Mouse (Mus musculus): Measurements from ENCODE around the gene Tspan11. TPM values are rescaled to one million over a fixed set of nuclear protein-coding genes. Genes with fewer than 3 reads are reported as not detected.
A peak's percentile ranks its signal among the peaks of the same experiment; 100 is the strongest.

The Tspan11 gene
- polyA plus RNA-seq, 1 experiment from 2014 or later = 7.6 TPM

DNA sequence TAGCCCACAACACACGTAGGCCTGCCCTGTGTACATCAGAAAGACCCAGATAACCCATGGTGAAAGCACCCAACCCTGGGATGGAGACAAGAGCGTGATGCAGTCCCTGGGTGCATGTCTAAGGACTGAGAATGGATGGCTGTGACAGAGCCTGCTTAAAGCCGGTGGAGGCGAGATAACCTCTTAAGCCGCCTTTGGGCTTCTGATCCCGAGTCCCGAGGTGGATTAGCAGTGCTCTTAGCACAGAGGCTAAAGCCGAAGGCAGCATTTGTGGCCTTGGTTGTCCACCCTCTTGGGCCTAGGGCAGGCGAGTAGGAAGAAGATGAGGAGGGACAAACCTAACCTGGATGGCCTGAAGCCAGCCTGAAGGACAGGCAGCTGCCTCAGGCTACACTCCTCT is 61.3 kb downstream of the Tspan11 start:
- ATAC-seq (replicated peaks; ENCODE audit: low FRiP score) = no peak
- H3K4me2 ChIP-seq = no peak overlapping the region
- no peaks in the 10 kb centered on the region for H3K36me3 ChIP-seq
- 92% methylated on average over 9 of the region's 9 CpGs for WGBS
- H3K27me3 ChIP-seq = no peaks in the 10 kb centered on the region
- H3K27ac ChIP-seq = no peak overlapping the region
- no peaks in the 10 kb centered on the region for H3K9me3 ChIP-seq (replicated peaks)
- H3K4me3 ChIP-seq (replicated peaks) = no peak overlapping the region
- no peaks in the 10 kb centered on the region for H3K4me1 ChIP-seq
- no peak overlapping the region for H3K9ac ChIP-seq

DNA sequence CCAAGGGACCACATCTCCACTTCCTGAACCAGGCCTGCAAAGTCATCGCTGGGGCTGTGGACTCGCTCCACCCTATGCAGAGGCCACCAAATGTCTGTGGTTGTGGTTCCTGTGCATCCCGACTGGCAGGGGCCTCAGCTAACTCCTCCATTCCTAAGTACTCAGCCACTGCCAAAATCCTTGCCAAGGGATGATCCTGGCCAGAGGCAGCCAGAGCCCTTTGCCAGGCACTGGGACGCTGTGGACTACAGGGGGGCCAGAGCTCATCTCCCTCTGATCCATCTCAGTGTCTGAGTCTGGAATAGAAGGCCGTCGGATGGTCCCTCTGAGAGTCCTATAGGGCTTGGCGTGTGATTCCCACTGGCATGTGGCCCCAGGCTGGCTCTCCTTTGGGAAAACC is 62.5 kb downstream of the Tspan11 start:
- H3K4me2 ChIP-seq = no peak overlapping the region
- no peak overlapping the region for H3K4me3 ChIP-seq (replicated peaks)
- no peaks in the 10 kb centered on the region for H3K4me1 ChIP-seq
- H3K36me3 ChIP-seq = no peaks in the 10 kb centered on the region
- 92% methylated on average over 7 of the region's 7 CpGs for WGBS
- no peak for ATAC-seq (replicated peaks; ENCODE audit: low FRiP score)
- H3K27me3 ChIP-seq = no peaks in the 10 kb centered on the region
- no peak overlapping the region for H3K27ac ChIP-seq
- H3K9me3 ChIP-seq (replicated peaks) = no peaks in the 10 kb centered on the region
- H3K9ac ChIP-seq = no peak overlapping the region

DNA sequence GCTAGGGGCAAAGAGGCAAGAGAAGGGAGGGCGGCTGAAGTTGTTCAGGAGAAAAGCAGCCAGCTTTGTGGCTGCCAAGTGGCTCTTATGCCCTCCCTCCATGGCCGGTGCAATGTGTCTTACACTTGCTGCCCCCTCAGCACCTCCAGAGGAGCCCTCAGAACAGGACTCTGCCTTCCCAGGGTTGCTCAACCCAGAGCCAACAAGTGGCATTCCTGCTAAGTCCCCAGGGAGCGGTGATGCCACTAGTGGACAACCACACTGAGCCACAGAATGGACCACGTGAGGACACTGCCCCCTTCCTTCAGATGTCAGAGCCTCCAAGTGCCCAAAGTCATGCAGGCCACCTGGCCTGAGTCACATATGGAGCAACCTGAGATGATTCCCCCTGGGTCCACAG is 65.7 kb downstream of the Tspan11 start:
- no peak overlapping the region for H3K27ac ChIP-seq
- no peaks in the 10 kb centered on the region for H3K9me3 ChIP-seq (replicated peaks)
- no peak overlapping the region for H3K9ac ChIP-seq
- H3K36me3 ChIP-seq = no peaks in the 10 kb centered on the region
- no peak overlapping the region for H3K4me3 ChIP-seq (replicated peaks)
- H3K4me1 ChIP-seq = no peaks in the 10 kb centered on the region
- 85% methylated on average over 4 of the region's 4 CpGs for WGBS
- ATAC-seq (replicated peaks; ENCODE audit: low FRiP score) = no peak
- no peaks in the 10 kb centered on the region for H3K27me3 ChIP-seq
- no peak overlapping the region for H3K4me2 ChIP-seq

DNA sequence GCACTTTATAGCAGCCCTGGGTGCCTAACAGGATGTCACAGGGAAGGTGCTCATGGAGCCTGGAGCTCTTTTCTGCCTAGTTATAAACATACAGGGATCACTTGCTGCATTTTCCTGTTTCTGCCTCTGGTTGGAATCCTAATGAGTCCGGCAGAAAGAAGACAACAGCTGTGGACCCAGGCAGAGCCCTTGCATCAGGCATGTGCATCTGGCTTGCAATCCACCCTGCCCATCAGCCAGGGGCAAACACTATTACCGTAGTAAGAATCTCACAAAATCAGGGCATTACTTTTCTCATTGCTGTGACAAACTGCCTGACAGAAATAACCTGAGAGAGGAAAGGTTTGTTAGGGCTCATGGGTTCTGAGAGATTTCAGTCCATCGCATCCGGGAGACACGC is 68.8 kb downstream of the Tspan11 start:
- Histone ChIP-seq H3K36me3 (no peaks in the 10 kb centered on the region), H3K9ac (no peak overlapping the region), H3K9me3 (replicated peaks) (no peaks in the 10 kb centered on the region), H3K27me3 (no peaks in the 10 kb centered on the region), H3K27ac (no peak overlapping the region), H3K4me2 (no peak overlapping the region), H3K4me1 (no peaks in the 10 kb centered on the region), H3K4me3 (replicated peaks) (no peak overlapping the region)
- no peak for ATAC-seq (replicated peaks; ENCODE audit: low FRiP score)
- 79% methylated on average over 5 of the region's 5 CpGs for WGBS

DNA sequence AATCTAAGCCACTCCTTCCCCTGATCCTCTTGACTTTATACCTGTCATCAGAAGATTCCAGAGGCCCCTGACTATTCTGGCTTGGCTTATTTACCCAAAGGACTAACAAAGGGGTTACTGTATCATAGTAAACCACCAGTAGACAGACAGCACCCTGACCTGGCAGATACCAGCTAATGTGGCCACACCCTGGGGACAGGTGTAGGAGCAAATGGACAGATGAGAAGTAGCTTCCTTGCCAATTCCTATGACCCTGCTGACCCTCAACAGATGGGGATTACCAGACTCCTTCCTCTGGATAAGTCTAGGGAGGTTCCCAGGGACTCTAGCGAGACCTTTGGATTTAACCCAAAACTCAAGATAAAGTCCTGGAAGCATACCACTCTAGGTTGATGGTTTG is 72.8 kb downstream of the Tspan11 start:
- H3K27ac ChIP-seq = no peak overlapping the region
- no peak overlapping the region for H3K4me2 ChIP-seq
- no peaks in the 10 kb centered on the region for H3K9me3 ChIP-seq (replicated peaks)
- peaks cover 33% of the 10 kb centered on the region for H3K36me3 ChIP-seq
- H3K9ac ChIP-seq = no peak overlapping the region
- ATAC-seq (replicated peaks; ENCODE audit: low FRiP score) = no peak
- 85% methylated on average over 1 of the region's 1 CpGs for WGBS
- no peaks in the 10 kb centered on the region for H3K4me1 ChIP-seq
- H3K4me3 ChIP-seq (replicated peaks) = no peak overlapping the region
- no peaks in the 10 kb centered on the region for H3K27me3 ChIP-seq

DNA sequence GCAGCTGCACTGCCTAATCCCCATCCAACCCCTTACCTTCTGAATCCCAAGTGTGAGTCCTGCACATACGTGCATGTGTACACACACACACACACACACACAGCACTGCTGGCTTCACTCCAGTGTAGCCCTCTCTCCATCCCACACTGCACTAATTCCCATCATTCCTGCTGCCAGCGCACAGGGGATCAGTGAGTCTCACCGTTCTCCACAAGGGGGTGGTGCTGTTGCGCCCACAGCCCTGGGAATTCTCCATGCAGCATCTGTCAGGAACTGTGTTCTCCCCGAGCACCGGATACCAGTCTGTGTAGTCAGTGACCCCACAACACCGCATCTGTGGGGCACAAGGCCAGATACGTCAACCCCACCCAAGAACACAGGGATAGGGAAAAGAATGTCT is 78.1 kb downstream of the Tspan11 start:
- Histone ChIP-seq H3K27ac (no peak overlapping the region), H3K9ac (no peak overlapping the region), H3K4me3 (replicated peaks) (no peak overlapping the region), H3K27me3 (no peaks in the 10 kb centered on the region), H3K9me3 (replicated peaks) (no peaks in the 10 kb centered on the region), H3K36me3 (peaks cover 51% of the 10 kb centered on the region), H3K4me2 (no peak overlapping the region), H3K4me1 (peaks cover 13% of the 10 kb centered on the region)
- 53% methylated on average over 8 of the region's 8 CpGs for WGBS
- no peak for ATAC-seq (replicated peaks; ENCODE audit: low FRiP score)

DNA sequence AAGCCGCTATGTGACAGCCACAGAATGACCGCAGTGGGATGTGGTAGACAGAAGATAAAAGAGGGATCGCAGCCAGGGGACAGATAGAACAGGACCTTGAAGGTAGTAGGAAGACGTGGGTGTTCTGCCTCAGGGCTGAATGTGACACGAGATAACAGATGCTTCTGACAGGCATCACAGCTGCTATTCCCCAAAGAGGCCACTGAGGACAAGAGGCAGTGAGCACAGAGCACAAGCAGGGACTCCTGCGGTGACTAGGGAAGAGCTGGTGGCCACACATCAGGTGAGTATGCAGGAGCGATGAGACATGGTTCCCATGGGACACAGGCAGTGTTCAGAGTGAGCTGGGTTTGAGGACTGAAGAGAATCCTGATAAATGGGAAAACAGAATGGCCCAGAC is 82.3 kb downstream of the Tspan11 start:
- no peak overlapping the region for H3K27ac ChIP-seq
- no peak overlapping the region for H3K4me2 ChIP-seq
- ATAC-seq (replicated peaks; ENCODE audit: low FRiP score) = no peak
- no peaks in the 10 kb centered on the region for H3K27me3 ChIP-seq
- peaks cover 29% of the 10 kb centered on the region for H3K4me1 ChIP-seq
- no peak overlapping the region for H3K9ac ChIP-seq
- H3K9me3 ChIP-seq (replicated peaks) = no peaks in the 10 kb centered on the region
- 74% methylated on average over 7 of the region's 7 CpGs for WGBS
- no peak overlapping the region for H3K4me3 ChIP-seq (replicated peaks)
- peaks cover 22% of the 10 kb centered on the region for H3K36me3 ChIP-seq

DNA sequence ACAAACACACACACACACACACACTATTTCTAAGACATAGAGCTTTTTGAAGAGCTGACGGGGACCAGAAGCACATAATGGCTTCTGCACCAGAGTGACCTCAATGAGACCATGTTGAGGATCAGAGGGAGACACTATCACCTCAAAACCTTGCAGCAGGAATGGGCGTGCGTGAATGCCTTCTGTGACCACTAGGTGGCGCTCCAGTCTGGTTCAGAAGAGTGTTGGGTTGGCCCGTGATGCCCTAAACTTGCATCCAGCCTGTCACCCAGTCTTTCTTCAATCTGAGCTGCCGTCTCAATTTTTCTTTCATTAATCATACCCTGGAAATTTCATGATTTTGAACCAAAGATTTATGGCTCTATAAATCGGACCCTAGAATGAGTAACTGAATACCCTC is 82.7 kb downstream of the Tspan11 start:
- peaks cover 33% of the 10 kb centered on the region for H3K4me1 ChIP-seq
- H3K27me3 ChIP-seq = no peaks in the 10 kb centered on the region
- no peaks in the 10 kb centered on the region for H3K9me3 ChIP-seq (replicated peaks)
- WGBS = 6% methylated on average over 7 of the region's 7 CpGs
- no peak overlapping the region for H3K27ac ChIP-seq
- no peak for ATAC-seq (replicated peaks; ENCODE audit: low FRiP score)
- no peak overlapping the region for H3K9ac ChIP-seq
- H3K4me2 ChIP-seq = no peak overlapping the region
- peaks cover 18% of the 10 kb centered on the region for H3K36me3 ChIP-seq
- no peak overlapping the region for H3K4me3 ChIP-seq (replicated peaks)

DNA sequence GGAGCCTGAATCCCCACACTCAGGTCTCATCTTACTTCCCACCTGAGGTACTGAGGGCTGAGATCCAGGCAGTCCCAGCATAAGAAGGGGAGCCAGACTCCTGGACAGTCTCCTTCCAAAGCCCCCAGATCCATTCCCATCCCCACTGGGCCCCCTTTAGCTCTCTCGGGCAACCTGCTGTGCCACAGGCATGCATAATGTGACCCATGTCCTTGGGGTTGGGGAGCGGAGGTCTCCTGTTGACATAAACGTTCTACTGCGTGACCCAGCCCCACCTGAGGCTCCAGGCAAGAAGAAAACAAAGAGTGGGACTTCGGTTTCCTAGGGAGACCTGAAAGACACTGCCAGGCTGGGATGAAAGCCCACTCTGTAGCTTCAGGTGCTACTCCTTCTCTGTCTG is 83.5 kb downstream of the Tspan11 start:
- WGBS = 51% methylated on average over 5 of the region's 5 CpGs
- no peak for ATAC-seq (replicated peaks; ENCODE audit: low FRiP score)
- peaks cover 37% of the 10 kb centered on the region for H3K4me1 ChIP-seq

DNA sequence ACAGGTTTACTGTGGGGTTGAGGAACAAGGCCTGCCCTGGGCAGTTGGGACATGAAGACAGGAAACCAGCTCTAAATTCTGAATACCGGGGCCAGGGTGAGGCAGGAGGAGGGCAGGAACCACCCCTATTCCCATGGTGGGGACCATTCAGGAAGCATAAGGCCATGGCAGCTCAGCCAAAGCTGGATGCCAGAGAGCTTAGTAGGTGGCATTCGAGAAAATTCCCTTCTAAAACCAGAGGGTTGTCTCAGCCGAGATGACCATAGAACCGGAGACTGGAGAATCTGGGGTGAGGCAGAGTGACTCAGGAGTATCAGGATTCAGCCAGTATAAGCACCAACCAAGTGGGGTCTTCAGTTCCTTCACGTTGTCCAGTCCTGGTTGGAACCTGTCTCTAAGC is 84.5 kb downstream of the Tspan11 start:
- Histone ChIP-seq H3K4me3 (replicated peaks) (no peak overlapping the region), H3K36me3 (peaks cover under 1% of the 10 kb centered on the region; the same call in 1 of the 2 replicates), H3K27me3 (no peaks in the 10 kb centered on the region), H3K9ac (no peak overlapping the region), H3K27ac (no peak overlapping the region), H3K4me1 (peaks cover 36% of the 10 kb centered on the region), H3K9me3 (replicated peaks) (no peaks in the 10 kb centered on the region), H3K4me2 (no peak overlapping the region)
- 67% methylated on average over 5 of the region's 5 CpGs for WGBS
- ATAC-seq (replicated peaks; ENCODE audit: low FRiP score) = no peak

More for the DNA sequence above, 83.5 kb downstream of the Tspan11 start:
- peaks cover 11% of the 10 kb centered on the region for H3K36me3 ChIP-seq
- H3K4me3 ChIP-seq (replicated peaks) = no peak overlapping the region
- no peaks in the 10 kb centered on the region for H3K27me3 ChIP-seq
- no peaks in the 10 kb centered on the region for H3K9me3 ChIP-seq (replicated peaks)
- no peak overlapping the region for H3K27ac ChIP-seq
- H3K9ac ChIP-seq = no peak overlapping the region
- no peak overlapping the region for H3K4me2 ChIP-seq

DNA sequence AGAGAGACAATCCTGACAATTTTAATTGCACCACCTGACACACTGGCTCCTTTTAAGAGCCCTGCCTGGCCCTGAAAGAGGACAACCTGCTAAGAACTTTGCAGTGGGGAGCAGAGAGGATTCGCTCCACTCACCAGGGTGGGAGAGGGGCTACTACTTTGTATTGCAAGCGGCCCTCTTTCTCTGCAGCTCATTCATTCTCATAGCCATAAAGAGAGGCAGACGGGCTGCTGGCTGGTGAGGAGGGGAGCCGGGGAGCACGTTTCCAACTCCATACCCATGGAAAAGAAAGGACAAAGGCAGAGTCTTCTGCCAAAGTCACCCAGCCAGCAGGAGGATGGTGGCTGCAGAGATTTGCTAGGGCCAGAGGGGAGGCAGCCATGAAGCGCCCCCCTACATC is 86.2 kb downstream of the Tspan11 start:
- WGBS = 53% methylated on average over 6 of the region's 6 CpGs
- peaks cover 28% of the 10 kb centered on the region for H3K4me1 ChIP-seq
- 0 out of 2 replicates have a peak overlapping the region, but pooled peaks have one; percentile 14 for H3K27ac ChIP-seq

DNA sequence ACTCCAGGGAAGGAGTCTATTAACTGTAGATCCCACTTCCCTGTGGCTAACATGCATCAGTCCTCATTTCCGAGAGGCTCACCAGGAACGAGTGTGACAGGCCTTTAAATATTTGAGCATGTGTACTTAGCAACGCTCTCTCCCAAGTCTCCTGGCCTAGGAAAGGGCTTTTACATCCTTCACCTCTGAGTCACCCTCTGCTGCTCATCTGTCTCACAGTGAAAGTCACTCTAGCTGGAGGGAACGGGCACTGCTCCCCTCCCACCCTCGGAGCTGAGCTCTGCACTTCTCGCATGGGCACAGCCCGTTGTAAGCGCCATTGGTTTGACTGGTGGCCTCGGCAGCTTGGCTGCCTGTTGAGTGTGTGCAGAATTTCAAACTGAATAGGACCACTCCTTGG is 86.6 kb downstream of the Tspan11 start:
- 15% methylated on average over 9 of the region's 9 CpGs for WGBS
- Histone ChIP-seq H3K9me3 (replicated peaks) (no peaks in the 10 kb centered on the region), H3K4me3 (replicated peaks) (no peak overlapping the region), H3K4me1 (peaks cover 32% of the 10 kb centered on the region), H3K27ac (0 out of 2 replicates have a peak overlapping the region, but pooled peaks have one; percentile 14), H3K36me3 (no peaks in the 10 kb centered on the region), H3K9ac (no peak overlapping the region), H3K4me2 (no peak overlapping the region), H3K27me3 (no peaks in the 10 kb centered on the region)
- ATAC-seq (replicated peaks; ENCODE audit: low FRiP score) = peak; percentile 66

More for the DNA sequence above, 86.2 kb downstream of the Tspan11 start:
- Histone ChIP-seq H3K9ac (no peak overlapping the region), H3K27me3 (no peaks in the 10 kb centered on the region), H3K36me3 (no peaks in the 10 kb centered on the region), H3K9me3 (replicated peaks) (no peaks in the 10 kb centered on the region), H3K4me3 (replicated peaks) (no peak overlapping the region), H3K4me2 (no peak overlapping the region)
- ATAC-seq (replicated peaks; ENCODE audit: low FRiP score) = 0 out of 2 replicates have a peak, but pooled peaks have one; percentile 4

DNA sequence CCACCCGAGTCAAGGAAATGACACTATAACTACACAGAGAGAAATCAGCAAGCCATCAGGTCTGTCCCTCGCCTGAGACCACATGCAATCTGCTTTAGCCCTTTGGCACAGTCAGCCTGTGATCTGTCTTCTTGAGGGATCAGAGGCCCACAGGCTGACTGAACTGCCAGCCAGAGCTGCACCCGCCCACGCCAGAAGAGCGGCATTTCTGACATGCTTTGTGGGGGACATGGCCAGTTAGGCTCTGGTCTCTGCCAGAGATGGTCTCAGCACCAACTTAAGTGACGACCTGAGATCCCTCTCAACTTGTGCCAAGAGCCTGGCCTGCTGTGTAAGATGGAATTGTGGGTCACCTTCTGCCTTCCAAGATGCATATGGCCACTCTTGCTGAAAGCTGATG is 89.3 kb downstream of the Tspan11 start:
- no peak overlapping the region for H3K27ac ChIP-seq
- no peaks in the 10 kb centered on the region for H3K27me3 ChIP-seq
- no peaks in the 10 kb centered on the region for H3K36me3 ChIP-seq
- H3K4me1 ChIP-seq = peaks cover 59% of the 10 kb centered on the region
- H3K9me3 ChIP-seq (replicated peaks) = no peaks in the 10 kb centered on the region
- 83% methylated on average over 6 of the region's 6 CpGs for WGBS
- no peak for ATAC-seq (replicated peaks; ENCODE audit: low FRiP score)
- H3K4me2 ChIP-seq = no peak overlapping the region
- no peak overlapping the region for H3K4me3 ChIP-seq (replicated peaks)
- H3K9ac ChIP-seq = no peak overlapping the region

All from kidney, embryonic 15.5 days (tissue).